Mouse (Mus musculus): Measurements from ENCODE around the gene Rcsd1.

GRCm38 (mm10) chr1:165722531-165723123 is 13.1 kb upstream of the Rcsd1 start:
- TF ChIP-seq CTCF (IDR thresholded peaks at IDR 0.05; ENCODE audit: insufficient read depth, low read length) = no peak
- no peak for TF ChIP-seq POLR2A (IDR thresholded peaks at IDR 0.05; ENCODE audit: borderline replicate concordance, extremely low read depth, low read depth, low read length)

Data from lung, adult 2 months (tissue).